Mouse (Mus musculus) CD8-positive naive resting alpha-beta T cell, adult 2 months (primary cell): ENCODE measurements at regions not wholly inside any gene's neighbourhood (a gene's known extent, or its start where the extent isn't known, plus 50 kb on each side); places are given as distances from the start of the nearest gene placed in this dataset.
"Not testable (repeated sequence)": the region's sequence is repeated elsewhere in the genome, so short reads cannot be mapped to it uniquely, and the experiment has no call there.

Experiments used
- DNase-seq, 2 experiments: peaks; one replicate each; pipeline ENCODE4 v3.0.0; 2022; ENCODE audit warnings: low read depth in 2 of 2, low spot score in 2 of 2

GRCm38 (mm10) chr10:8136662-8137061 lies 180.6 kb upstream of the Tab2 start:
- no peak for DNase-seq

GRCm38 (mm10) chr10:8135272-8135671 lies 179.2 kb upstream of the Tab2 start:
- DNase-seq = no peak

- DNase-seq = no peak
These were observed 178.4 kb upstream of the Tab2 start for GRCm38 (mm10) chr10:8134398-8134797.

- no peak for DNase-seq
These were observed 177.5 kb upstream of the Tab2 start for GRCm38 (mm10) chr10:8133451-8133952.

GRCm38 (mm10) chr10:8132795-8133194 lies 176.8 kb upstream of the Tab2 start:
- no peak for DNase-seq

- DNase-seq = no peak
These were observed 174.6 kb upstream of the Tab2 start for GRCm38 (mm10) chr10:8130472-8131241.

- no peak for DNase-seq
These were observed 174.0 kb upstream of the Tab2 start for GRCm38 (mm10) chr10:8130057-8130456.

- DNase-seq = no peak
These were observed 168.1 kb upstream of the Tab2 start for GRCm38 (mm10) chr10:8124124-8124523.

GRCm38 (mm10) chr10:8121895-8122294 lies 165.9 kb upstream of the Tab2 start:
- no peak for DNase-seq

- no peak for DNase-seq
These were observed 160.8 kb upstream of the Tab2 start for GRCm38 (mm10) chr10:8116821-8117220.

GRCm38 (mm10) chr10:8114932-8115331 lies 158.9 kb upstream of the Tab2 start:
- DNase-seq = not testable (repeated sequence)

GRCm38 (mm10) chr10:8114530-8114929 lies 158.5 kb upstream of the Tab2 start:
- DNase-seq = no peak

GRCm38 (mm10) chr10:8100489-8100888 lies 144.5 kb upstream of the Tab2 start:
- DNase-seq = no peak

GRCm38 (mm10) chr10:8095924-8096323 lies 139.9 kb upstream of the Tab2 start:
- no peak for DNase-seq

- no peak for DNase-seq
These were observed 139.2 kb upstream of the Tab2 start for GRCm38 (mm10) chr10:8095206-8095605.

GRCm38 (mm10) chr10:8091871-8092552 lies 136.0 kb upstream of the Tab2 start:
- DNase-seq = no peak

GRCm38 (mm10) chr10:8089296-8089695 lies 133.3 kb upstream of the Tab2 start:
- DNase-seq = no peak

- DNase-seq = no peak
These were observed 132.7 kb upstream of the Tab2 start for GRCm38 (mm10) chr10:8088737-8089136.

- DNase-seq = no peak
These were observed 132.3 kb upstream of the Tab2 start for GRCm38 (mm10) chr10:8088321-8088720.

- DNase-seq = no peak
These were observed 131.1 kb upstream of the Tab2 start for GRCm38 (mm10) chr10:8087106-8087505.

- no peak for DNase-seq
These were observed 130.4 kb upstream of the Tab2 start for GRCm38 (mm10) chr10:8086442-8086841.
